Mouse (Mus musculus) stomach, embryonic 15.5 days (tissue): ENCODE results near the gene Rbpj. TPM values are rescaled to one million over a fixed set of nuclear protein-coding genes. Genes with fewer than 3 reads are reported as not detected.

ENCODE experiments used
- ATAC-seq: fragments of 200-750 bp; cut with Nextera tagmentation; 2 replicates; pipeline ENCODE4 v1.8.0; 2017; ENCODE audit warnings: low read depth, moderate number of reproducible peaks, moderate TSS enrichment; ENCODE audit not compliant: insufficient read depth, low FRiP score
- H3K27ac ChIP-seq: fragments of 300-500 bp; sonication (generic); 2 replicates; pipeline ENCODE4 v1.5.1; 2015; ENCODE audit warnings: mild to moderate bottlenecking, inconsistent platforms
- H3K27me3 ChIP-seq: fragments of 300-500 bp; sonication (generic); replicated peaks from 2 replicates; pipeline ENCODE4 v1.6.1; 2015; ENCODE audit warnings: inconsistent platforms
- H3K36me3 ChIP-seq: fragments of 300-500 bp; sonication (generic); 2 replicates; pipeline ENCODE4 v1.6.1; 2015; ENCODE audit warnings: inconsistent platforms
- H3K4me1 ChIP-seq: fragments of 300-500 bp; sonication (generic); 2 replicates; pipeline ENCODE4 v1.6.1; 2015; ENCODE audit warnings: inconsistent platforms
- H3K4me2 ChIP-seq: fragments of 300-500 bp; sonication (generic); 2 replicates; pipeline ENCODE4 v1.6.1; 2015; ENCODE audit warnings: mild to moderate bottlenecking, inconsistent platforms
- H3K4me3 ChIP-seq: fragments of 300-500 bp; sonication (generic); replicated peaks from 2 replicates; pipeline ENCODE4 v1.5.1; 2015; ENCODE audit warnings: inconsistent platforms
- H3K9ac ChIP-seq: fragments of 300-500 bp; sonication (generic); 2 replicates; pipeline ENCODE4 v1.6.1; 2015; ENCODE audit warnings: inconsistent platforms
- H3K9me3 ChIP-seq: fragments of 300-500 bp; sonication (generic); 2 replicates; pipeline ENCODE4 v1.6.1; 2016; ENCODE audit warnings: inconsistent platforms
- WGBS: fragments of 180-500 bp; shearing (Covaris S2); methylation state at CpG from one replicate; pipeline ENCODE4 v1.1.7; 2015; 5-methylcytosine and 5-hydroxymethylcytosine counted together
- polyA plus RNA-seq: library from polyadenylated mRNA; unstranded; fragments of >200 nt; fragmentation: Nextera tagmentation; extraction: Ambion mirVana; gene quantifications from 2 replicates; pipeline ENCODE4 v1.2.1, GENCODE M21; 2015

Gene Rbpj
- polyA plus RNA-seq, 1 experiment from 2014 or later, result 26.9 TPM

DNA sequence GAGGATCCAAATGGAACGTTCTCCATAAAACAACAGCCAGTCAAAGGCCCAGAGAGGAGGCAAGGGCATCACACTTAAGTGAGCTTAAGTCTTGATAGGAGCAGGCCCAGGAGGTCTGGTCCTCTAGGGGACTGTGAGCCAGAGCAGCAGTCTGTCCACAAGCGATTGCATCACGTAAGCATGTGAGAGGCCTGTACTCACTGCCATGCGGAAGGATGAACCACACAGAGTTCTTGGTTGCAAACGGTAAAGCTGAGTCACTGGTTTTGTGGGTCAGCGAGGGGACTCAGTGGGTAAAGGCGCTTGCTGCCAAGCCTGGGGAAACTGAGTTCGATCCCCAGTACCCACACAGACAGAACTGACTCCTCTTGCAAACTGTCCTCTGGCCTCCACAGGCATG, 14.1 kb upstream of the Rbpj start:
- ATAC-seq, result no peak
- WGBS, result 89% methylated on average over 8 of the region's 8 CpGs
- no peaks in the 10 kb centered on the region for H3K36me3 ChIP-seq
- H3K4me1 ChIP-seq, result no peaks in the 10 kb centered on the region
- no peak overlapping the region for H3K27ac ChIP-seq
- H3K27me3 ChIP-seq, result no peaks in the 10 kb centered on the region
- no peak overlapping the region for H3K4me3 ChIP-seq
- no peak overlapping the region for H3K9ac ChIP-seq
- H3K9me3 ChIP-seq, result no peaks in the 10 kb centered on the region
- no peak overlapping the region for H3K4me2 ChIP-seq

- H3K9ac ChIP-seq, result no peak overlapping the region
- H3K9me3 ChIP-seq, result no peaks in the 10 kb centered on the region
- H3K4me3 ChIP-seq, result no peak overlapping the region
- no peak overlapping the region for H3K27ac ChIP-seq
- H3K4me2 ChIP-seq, result no peak overlapping the region
- no peaks in the 10 kb centered on the region for H3K36me3 ChIP-seq
- no peak for ATAC-seq
- WGBS, result 59% methylated on average over 3 of the region's 3 CpGs
- H3K4me1 ChIP-seq, result no peaks in the 10 kb centered on the region
- no peaks in the 10 kb centered on the region for H3K27me3 ChIP-seq
These were observed 13.0 kb upstream of the Rbpj start for GRCm38 (mm10) chr5:53452920-53453319.

- 71% methylated on average over 9 of the region's 9 CpGs for WGBS
- H3K4me2 ChIP-seq, result no peak overlapping the region
- H3K4me1 ChIP-seq, result no peaks in the 10 kb centered on the region
- no peaks in the 10 kb centered on the region for H3K9me3 ChIP-seq
- H3K9ac ChIP-seq, result no peak overlapping the region
- no peak overlapping the region for H3K27ac ChIP-seq
- no peaks in the 10 kb centered on the region for H3K27me3 ChIP-seq
- no peak for ATAC-seq
- H3K36me3 ChIP-seq, result no peaks in the 10 kb centered on the region
- no peak overlapping the region for H3K4me3 ChIP-seq
These were observed 11.2 kb upstream of the Rbpj start for GRCm38 (mm10) chr5:53454706-53455105.

- 77% methylated on average over 5 of the region's 5 CpGs for WGBS
- no peaks in the 10 kb centered on the region for H3K4me1 ChIP-seq
- no peak overlapping the region for H3K4me2 ChIP-seq
- H3K27ac ChIP-seq, result no peak overlapping the region
- H3K36me3 ChIP-seq, result no peaks in the 10 kb centered on the region
- ATAC-seq, result no peak
- no peak overlapping the region for H3K4me3 ChIP-seq
- H3K27me3 ChIP-seq, result no peaks in the 10 kb centered on the region
- H3K9me3 ChIP-seq, result no peaks in the 10 kb centered on the region
- H3K9ac ChIP-seq, result no peak overlapping the region
These were observed 10.5 kb upstream of the Rbpj start for GRCm38 (mm10) chr5:53455459-53455858.

DNA sequence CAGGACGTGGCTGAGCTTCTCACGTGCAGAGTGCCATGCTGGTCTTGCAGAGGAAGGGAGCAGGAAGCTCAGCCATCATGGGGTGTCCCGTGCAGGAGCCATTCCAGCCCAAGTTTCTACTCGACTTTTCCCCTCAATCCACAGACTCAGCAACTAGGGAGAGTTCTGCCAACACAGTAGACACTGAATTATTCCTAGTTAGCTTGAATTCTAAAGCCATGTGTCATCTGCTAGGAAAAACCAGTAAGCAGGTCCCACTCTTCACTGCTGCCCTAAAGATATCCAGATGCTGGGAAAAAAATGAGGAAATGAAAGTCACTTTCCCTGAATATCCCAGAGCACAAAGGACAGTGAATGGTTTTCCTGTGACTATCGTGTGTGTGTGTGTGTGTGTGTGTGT, 5.8 kb upstream of the Rbpj start:
- ATAC-seq, result no peak
- Histone ChIP-seq H3K27me3 (no peaks in the 10 kb centered on the region), H3K4me1 (no peaks in the 10 kb centered on the region; the same call in 1 of the 2 replicates), H3K9me3 (no peaks in the 10 kb centered on the region), H3K36me3 (no peaks in the 10 kb centered on the region), H3K9ac (no peak overlapping the region), H3K4me3 (no peak overlapping the region), H3K4me2 (no peak overlapping the region), H3K27ac (no peak overlapping the region)
- 70% methylated on average over 5 of the region's 5 CpGs for WGBS

GRCm38 (mm10) chr5:53463098-53464018, 2.6 kb upstream of the Rbpj start:
- Histone ChIP-seq H3K27me3 (no peaks in the 10 kb centered on the region), H3K9ac (no peak overlapping the region), H3K4me3 (no peak overlapping the region), H3K9me3 (no peaks in the 10 kb centered on the region), H3K27ac (0 out of 2 replicates have a peak overlapping the region, but pooled peaks have one; percentile 11), H3K36me3 (no peaks in the 10 kb centered on the region), H3K4me2 (no peak overlapping the region), H3K4me1 (no peaks in the 10 kb centered on the region; the same call in 1 of the 2 replicates)
- peak; percentile 82 for ATAC-seq
- WGBS, result 63% methylated on average over 11 of the region's 11 CpGs

- H3K9me3 ChIP-seq, result no peaks in the 10 kb centered on the region
- H3K4me3 ChIP-seq, result no peak overlapping the region
- H3K36me3 ChIP-seq, result no peaks in the 10 kb centered on the region
- H3K4me1 ChIP-seq, result peaks cover 5% of the 10 kb centered on the region
- H3K27me3 ChIP-seq, result no peaks in the 10 kb centered on the region
- no peak overlapping the region for H3K4me2 ChIP-seq
- H3K9ac ChIP-seq, result no peak overlapping the region
- no peak for ATAC-seq
- WGBS, result 69% methylated on average over 16 of the region's 16 CpGs
- no peak overlapping the region for H3K27ac ChIP-seq
These were observed 726 bp downstream of the Rbpj start for GRCm38 (mm10) chr5:53466422-53467333.

- 79% methylated on average over 9 of the region's 9 CpGs for WGBS
- no peaks in the 10 kb centered on the region for H3K36me3 ChIP-seq
- ATAC-seq, result no peak
- H3K4me1 ChIP-seq, result peaks cover 7% of the 10 kb centered on the region
- H3K27ac ChIP-seq, result no peak overlapping the region
- no peaks in the 10 kb centered on the region for H3K9me3 ChIP-seq
- H3K4me3 ChIP-seq, result no peak overlapping the region
- no peak overlapping the region for H3K4me2 ChIP-seq
- no peaks in the 10 kb centered on the region for H3K27me3 ChIP-seq
- H3K9ac ChIP-seq, result no peak overlapping the region
These were observed 1.6 kb downstream of the Rbpj start for GRCm38 (mm10) chr5:53467602-53468001.

GRCm38 (mm10) chr5:53468366-53468765, 2.4 kb downstream of the Rbpj start:
- WGBS, result 39% methylated on average over 8 of the region's 8 CpGs
- no peak for ATAC-seq

DNA sequence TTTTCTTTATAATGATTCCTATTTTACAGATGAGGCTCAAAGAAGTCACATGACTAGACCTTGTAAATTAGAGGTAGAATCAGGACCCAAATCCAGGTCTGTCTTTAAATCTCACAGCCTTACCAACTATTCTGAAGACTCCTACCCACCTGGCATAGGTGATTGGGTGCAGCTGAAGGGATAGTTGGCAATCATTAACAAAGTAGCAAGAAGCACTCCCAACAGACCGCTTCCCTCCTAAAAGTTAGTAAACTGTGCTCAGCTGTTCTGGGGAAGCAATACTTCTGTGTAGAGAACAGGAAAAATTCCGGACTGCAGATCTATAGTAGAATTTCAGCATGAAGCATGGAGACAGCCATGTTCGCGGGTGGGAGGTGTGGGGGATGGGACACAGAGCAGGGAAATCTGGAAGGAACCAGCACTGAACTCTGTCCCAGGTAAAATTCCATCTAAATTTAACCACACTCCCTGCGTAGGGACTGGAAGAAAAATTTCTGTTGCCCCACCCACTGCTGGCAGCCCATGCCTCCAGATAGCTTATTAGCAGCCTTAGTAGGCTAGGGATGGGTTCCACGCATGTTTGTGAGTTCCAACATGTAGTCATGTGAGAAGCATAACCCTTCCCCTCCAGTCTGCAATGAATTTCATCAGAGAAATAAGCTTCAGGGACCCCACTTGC, 3.3 kb downstream of the Rbpj start:
- Histone ChIP-seq H3K36me3 (no peaks in the 10 kb centered on the region), H3K27ac (0 out of 2 replicates have a peak overlapping the region, but pooled peaks have one; percentile 4)
- ATAC-seq, result peak; percentile 23; the same call in 1 of the 2 replicates

More at GRCm38 (mm10) chr5:53468366-53468765, 2.4 kb downstream of the Rbpj start:
- H3K27me3 ChIP-seq, result no peaks in the 10 kb centered on the region
- H3K9me3 ChIP-seq, result no peaks in the 10 kb centered on the region
- no peak overlapping the region for H3K27ac ChIP-seq
- no peak overlapping the region for H3K4me3 ChIP-seq
- no peaks in the 10 kb centered on the region for H3K36me3 ChIP-seq
- H3K4me2 ChIP-seq, result no peak overlapping the region
- H3K9ac ChIP-seq, result no peak overlapping the region
- peaks cover 7% of the 10 kb centered on the region for H3K4me1 ChIP-seq

GRCm38 (mm10) chr5:53469777-53470131, 3.8 kb downstream of the Rbpj start:
- Histone ChIP-seq H3K9ac (no peak overlapping the region), H3K27me3 (no peaks in the 10 kb centered on the region), H3K4me1 (peaks cover 7% of the 10 kb centered on the region), H3K4me2 (peak overlapping the region; percentile 35), H3K27ac (no peak overlapping the region), H3K4me3 (no peak overlapping the region), H3K36me3 (no peaks in the 10 kb centered on the region), H3K9me3 (no peaks in the 10 kb centered on the region)
- 60% methylated on average over 9 of the region's 9 CpGs for WGBS
- 0 out of 2 replicates have a peak, but pooled peaks have one; percentile 8 for ATAC-seq

More for the DNA sequence above, 3.3 kb downstream of the Rbpj start:
- 39% methylated on average over 6 of the region's 6 CpGs for WGBS
- Histone ChIP-seq H3K9me3 (no peaks in the 10 kb centered on the region), H3K4me1 (peaks cover 7% of the 10 kb centered on the region), H3K4me2 (no peak overlapping the region; the same call in 1 of the 2 replicates), H3K27me3 (no peaks in the 10 kb centered on the region), H3K4me3 (no peak overlapping the region), H3K9ac (no peak overlapping the region)
